Mouse (Mus musculus): ENCODE measurements around the gene Ankrd2.
A peak's percentile ranks its signal among the peaks of the same experiment; 100 is the strongest.
"Not testable (repeated sequence)": the region's sequence is repeated elsewhere in the genome, so short reads cannot be mapped to it uniquely, and the experiment has no call there.

Gene Ankrd2

GRCm38 (mm10) chr19:42055881-42056280, 20.1 kb downstream of the Ankrd2 start:
- DNase-seq (ENCODE audit: low spot score): no peak

- no peak for DNase-seq (ENCODE audit: low spot score)
These were observed 21.1 kb downstream of the Ankrd2 start for GRCm38 (mm10) chr19:42056719-42057409.

GRCm38 (mm10) chr19:42058426-42058825, 22.6 kb downstream of the Ankrd2 start:
- DNase-seq (ENCODE audit: low spot score): no peak

- no peak for DNase-seq (ENCODE audit: low spot score)
These were observed 25.6 kb downstream of the Ankrd2 start for GRCm38 (mm10) chr19:42061443-42061842.

GRCm38 (mm10) chr19:42068441-42069240, 32.8 kb downstream of the Ankrd2 start:
- DNase-seq (ENCODE audit: low spot score): no peak

GRCm38 (mm10) chr19:42069241-42069525, 33.4 kb downstream of the Ankrd2 start:
- DNase-seq (ENCODE audit: low spot score): no peak

- no peak for DNase-seq (ENCODE audit: low spot score)
These were observed 35.4 kb downstream of the Ankrd2 start for GRCm38 (mm10) chr19:42071221-42071620.

- DNase-seq (ENCODE audit: low spot score): no peak
These were observed 36.2 kb downstream of the Ankrd2 start for GRCm38 (mm10) chr19:42071886-42072608.

- no peak for DNase-seq (ENCODE audit: low spot score)
These were observed 37.0 kb downstream of the Ankrd2 start for GRCm38 (mm10) chr19:42072802-42073201.

- no peak for DNase-seq (ENCODE audit: low spot score)
These were observed 39.3 kb downstream of the Ankrd2 start for GRCm38 (mm10) chr19:42075051-42075450.

GRCm38 (mm10) chr19:42075992-42076391, 40.2 kb downstream of the Ankrd2 start:
- DNase-seq (ENCODE audit: low spot score): no peak

GRCm38 (mm10) chr19:42078566-42078965, 42.8 kb downstream of the Ankrd2 start:
- no peak for DNase-seq (ENCODE audit: low spot score)

- DNase-seq (ENCODE audit: low spot score): no peak
These were observed 43.2 kb downstream of the Ankrd2 start for GRCm38 (mm10) chr19:42079006-42079405.

GRCm38 (mm10) chr19:42079950-42080349, 44.1 kb downstream of the Ankrd2 start:
- DNase-seq (ENCODE audit: low spot score): no peak

GRCm38 (mm10) chr19:42080469-42080868, 44.7 kb downstream of the Ankrd2 start:
- DNase-seq (ENCODE audit: low spot score): no peak

GRCm38 (mm10) chr19:42081613-42082012, 45.8 kb downstream of the Ankrd2 start:
- not testable (repeated sequence) for DNase-seq (ENCODE audit: low spot score)

GRCm38 (mm10) chr19:42085690-42086089, 49.9 kb downstream of the Ankrd2 start:
- DNase-seq (ENCODE audit: low spot score): no peak

GRCm38 (mm10) chr19:42086166-42086565, 50.4 kb downstream of the Ankrd2 start, which contains the start of gene Morn4:
TSS of gene Morn4 (minus strand) at chr19:42086357.
- DNase-seq (ENCODE audit: low spot score): peak; percentile 36

GRCm38 (mm10) chr19:42089103-42089747, 53.4 kb downstream of the Ankrd2 start:
- peak; percentile 79 for DNase-seq (ENCODE audit: low spot score)

- peak; percentile 100 for DNase-seq (ENCODE audit: low spot score)
These were observed 54.2 kb downstream of the Ankrd2 start, which contains the start of gene Pi4k2a for GRCm38 (mm10) chr19:42089748-42090595. TSS of gene Pi4k2a (plus strand) at chr19:42090470.

- peak; percentile 39 for DNase-seq (ENCODE audit: low spot score)
These were observed 54.9 kb downstream of the Ankrd2 start for GRCm38 (mm10) chr19:42090637-42091141.

Data from T-cell, adult 2 months (primary cell).